Mouse (Mus musculus) liver, embryonic 18 days (tissue): Measurements from ENCODE around the gene Copg2. TPM values are rescaled to one million over a fixed set of nuclear protein-coding genes. Genes with fewer than 3 reads are reported as not detected.

ENCODE experiments used
- polyA plus RNA-seq: library from polyadenylated mRNA; depleted of rRNA; stranded (reverse); fragments of >200 nt; gene quantifications from 2 replicates; pipeline ENCODE4 v1.2.3, GENCODE M21; 2012; rRNA removed

Gene Copg2
- 9.0 and 10.0 TPM in 2 replicates for polyA plus RNA-seq

GRCm38 (mm10) chr6:30896195-30896985, at the start of gene Copg2:
Gene Copg2 (minus strand): TSS chr6:30896794.

DNA sequence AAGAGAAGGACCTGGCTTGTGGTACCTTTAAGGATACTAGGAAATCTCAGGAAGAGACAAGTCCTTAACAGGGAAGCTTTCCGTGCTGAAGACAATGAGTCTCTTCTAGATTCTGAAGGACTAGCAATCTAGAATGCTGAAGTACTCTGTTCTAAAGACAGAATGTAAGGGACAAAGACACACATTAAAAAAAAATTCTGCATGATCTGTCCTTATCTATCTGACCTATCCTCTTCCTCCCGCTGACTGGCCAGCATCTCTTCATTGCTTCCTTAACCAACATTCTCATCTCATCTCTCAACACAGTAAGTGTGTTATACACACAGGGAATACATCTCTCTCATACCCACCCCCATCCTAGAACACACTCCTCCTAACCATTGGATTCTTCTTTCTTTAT, 18.9 kb upstream of the Copg2 start, which contains the start of gene Tsga13:
Gene Tsga13, minus strand, starts transcription at position 101 of the 400 bp plus-strand sequence.

GRCm38 (mm10) chr6:30723331-30723730, 173.3 kb downstream of the Copg2 start, which contains the start of gene Mest:
Gene Mest (plus strand): TSS chr6:30723547.

Other genes starting within 250 kb of the Copg2 start
- gene Cep41, start 203.0 kb downstream of the Copg2 start, polyA plus RNA-seq: 2.9 and 3.2 TPM in 2 replicates
- gene Mest, start 173.2 kb downstream of the Copg2 start, polyA plus RNA-seq: 109 and 241 TPM in 2 replicates
- 0.04 and 0.06 TPM in 2 replicates for gene Tsga13, start 18.8 kb upstream of the Copg2 start, polyA plus RNA-seq
- 0.11 and 0.13 TPM in 2 replicates for gene Klf14, start 62.3 kb upstream of the Copg2 start, polyA plus RNA-seq